Mouse (Mus musculus): ENCODE data around the gene Wiz. TPM values are rescaled to one million over a fixed set of nuclear protein-coding genes. Genes with fewer than 3 reads are reported as not detected.

Wiz gene
- 56.5 TPM for polyA plus RNA-seq (2021)

- ChIA-PET CTCF (interaction anchor here (0.6 kb wide), 1 partner anchor 48 kb away, joined by 3 read pairs; no protein-coding TSS in a partner anchor), POLR2A (interaction anchor here (0.6 to 1.0 kb wide), 2 partner anchors 19 to 39 kb away, joined by 3 read pairs; no protein-coding TSS in a partner anchor)
- ATAC-seq = peak; percentile 72
- in situ Hi-C loops (cut with MboI; ENCODE audit: low pct_unique_long_range_greater_than_20kb) = no loop called here
- peak; percentile 41 for DNase-seq (ENCODE audit: low read depth, low spot score)
- peaks cover 3% of the 10 kb centered on the region for H3K27me3 ChIP-seq
- TF ChIP-seq CTCF (IDR thresholded peaks at IDR 0.05) = no peak
These were observed at the start of gene Wiz for GRCm38 (mm10) chr17:32389101-32389659. Wiz (minus strand) TSS chr17:32389439.

- DNase-seq (ENCODE audit: low read depth, low spot score) (no peak), ATAC-seq (no peak)
- TF ChIP-seq CTCF (IDR thresholded peaks at IDR 0.05) = no peak
- ChIA-PET CTCF (no interaction called here), POLR2A (no interaction called here)
- in situ Hi-C loops (cut with MboI; ENCODE audit: low pct_unique_long_range_greater_than_20kb) = no loop called here
- peaks cover 22% of the 10 kb centered on the region for H3K27me3 ChIP-seq
These were observed 47.9 kb upstream of the Wiz start for GRCm38 (mm10) chr17:32437106-32437505.

GRCm38 (mm10) chr17:32435151-32435550 lies 45.9 kb upstream of the Wiz start:
- DNase-seq (ENCODE audit: low read depth, low spot score) (no peak), ATAC-seq (no peak)
- ChIA-PET CTCF (no interaction called here), POLR2A (interaction anchor here (0.5 kb wide), 1 partner anchor 1083 kb away, joined by 4 read pairs; no protein-coding TSS in a partner anchor)
- in situ Hi-C loops (cut with MboI; ENCODE audit: low pct_unique_long_range_greater_than_20kb) = no loop called here
- TF ChIP-seq CTCF (IDR thresholded peaks at IDR 0.05) = no peak
- H3K27me3 ChIP-seq = peaks cover 22% of the 10 kb centered on the region

- no peak for TF ChIP-seq CTCF (IDR thresholded peaks at IDR 0.05)
- DNase-seq (ENCODE audit: low read depth, low spot score) (no peak), ATAC-seq (no peak)
- CTCF ChIA-PET = no interaction called here
- POLR2A ChIA-PET = no interaction called here
- in situ Hi-C loops (cut with MboI; ENCODE audit: low pct_unique_long_range_greater_than_20kb) = loop anchor here (5.0 kb wide), 1 partner anchor 92 kb away; no protein-coding TSS in a partner anchor
- H3K27me3 ChIP-seq = peaks cover 17% of the 10 kb centered on the region
These were observed 45.1 kb upstream of the Wiz start for GRCm38 (mm10) chr17:32434324-32434723.

GRCm38 (mm10) chr17:32431972-32432371 lies 42.7 kb upstream of the Wiz start:
- ATAC-seq (no peak), DNase-seq (ENCODE audit: low read depth, low spot score) (no peak)
- POLR2A ChIA-PET = interaction anchor here (0.7 to 1.0 kb wide), 2 partner anchors 82 to 405 kb away, joined by 4 read pairs; no protein-coding TSS in a partner anchor
- TF ChIP-seq CTCF (IDR thresholded peaks at IDR 0.05) = peak; percentile 67
- peaks cover 4% of the 10 kb centered on the region for H3K27me3 ChIP-seq
- in situ Hi-C loops (cut with MboI; ENCODE audit: low pct_unique_long_range_greater_than_20kb) = loop anchor here (5.0 kb wide), 1 partner anchor 90 kb away; no protein-coding TSS in a partner anchor
- CTCF ChIA-PET = interaction anchor here (0.9 kb wide), 1 partner anchor 64 kb away, joined by 3 read pairs; no protein-coding TSS in a partner anchor

DNA sequence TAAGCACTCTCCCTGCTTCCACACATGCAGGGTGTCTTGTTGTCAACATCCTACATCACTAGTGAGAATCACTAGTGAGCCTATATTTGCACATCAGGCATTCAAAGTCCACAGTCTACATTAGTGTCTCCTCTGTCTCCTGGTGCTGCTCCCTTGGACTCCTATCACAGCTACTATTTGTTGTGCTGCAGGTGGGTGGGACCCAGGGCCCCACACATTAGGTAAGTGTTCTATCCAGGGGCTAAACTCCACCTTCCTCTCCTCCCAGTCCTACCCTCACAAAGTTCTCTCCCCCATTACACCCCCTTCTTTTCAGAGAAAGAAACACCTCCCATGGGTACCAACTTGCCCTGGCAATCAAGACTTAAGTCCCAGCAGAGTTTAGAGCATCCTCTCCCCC lies 37.4 kb upstream of the Wiz start:
- POLR2A ChIA-PET = no interaction called here
- TF ChIP-seq CTCF (IDR thresholded peaks at IDR 0.05) = no peak
- CTCF ChIA-PET = no interaction called here
- DNase-seq (ENCODE audit: low read depth, low spot score) = no peak
- in situ Hi-C loops (cut with MboI; ENCODE audit: low pct_unique_long_range_greater_than_20kb) = loop anchor here (5.0 kb wide), 1 partner anchor 176 kb away; no protein-coding TSS in a partner anchor
- ATAC-seq = no peak
- H3K27me3 ChIP-seq = peaks cover 11% of the 10 kb centered on the region

DNA sequence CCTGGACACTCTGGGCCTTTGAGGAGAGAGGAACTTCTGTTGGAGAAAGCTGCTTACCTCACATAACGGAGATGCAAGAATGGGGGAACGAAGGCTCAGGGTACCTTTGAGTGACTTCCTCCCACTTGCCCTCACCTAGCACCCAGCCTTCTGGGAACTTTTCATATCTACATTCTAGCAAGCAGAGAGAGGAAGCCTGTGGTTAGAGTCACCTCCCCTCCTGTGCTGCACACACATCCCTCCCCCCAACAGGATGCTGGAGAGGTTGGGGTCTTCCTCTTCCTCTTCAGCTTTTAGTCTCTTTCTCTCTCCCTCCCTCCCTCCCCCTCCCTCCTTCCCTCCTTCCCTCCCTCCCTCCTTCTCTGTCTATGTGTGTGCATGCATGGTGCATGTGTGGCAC lies 34.8 kb upstream of the Wiz start, which contains the start of gene Pglyrp2:
TSS of gene Pglyrp2 (minus strand) at position 134 of the 400 bp plus-strand sequence.
- DNase-seq (ENCODE audit: low read depth, low spot score) (no peak), ATAC-seq (no peak)
- in situ Hi-C loops (cut with MboI; ENCODE audit: low pct_unique_long_range_greater_than_20kb) = no loop called here
- POLR2A ChIA-PET = no interaction called here
- TF ChIP-seq CTCF (IDR thresholded peaks at IDR 0.05) = no peak
- H3K27me3 ChIP-seq = peaks cover 11% of the 10 kb centered on the region
- CTCF ChIA-PET = no interaction called here

- ChIA-PET CTCF (no interaction called here), POLR2A (no interaction called here)
- no peak for TF ChIP-seq CTCF (IDR thresholded peaks at IDR 0.05)
- DNase-seq (ENCODE audit: low read depth, low spot score) (no peak), ATAC-seq (no peak)
- peaks cover 20% of the 10 kb centered on the region for H3K27me3 ChIP-seq
- in situ Hi-C loops (cut with MboI; ENCODE audit: low pct_unique_long_range_greater_than_20kb) = no loop called here
These were observed 31.5 kb upstream of the Wiz start for GRCm38 (mm10) chr17:32420781-32421180.

DNA sequence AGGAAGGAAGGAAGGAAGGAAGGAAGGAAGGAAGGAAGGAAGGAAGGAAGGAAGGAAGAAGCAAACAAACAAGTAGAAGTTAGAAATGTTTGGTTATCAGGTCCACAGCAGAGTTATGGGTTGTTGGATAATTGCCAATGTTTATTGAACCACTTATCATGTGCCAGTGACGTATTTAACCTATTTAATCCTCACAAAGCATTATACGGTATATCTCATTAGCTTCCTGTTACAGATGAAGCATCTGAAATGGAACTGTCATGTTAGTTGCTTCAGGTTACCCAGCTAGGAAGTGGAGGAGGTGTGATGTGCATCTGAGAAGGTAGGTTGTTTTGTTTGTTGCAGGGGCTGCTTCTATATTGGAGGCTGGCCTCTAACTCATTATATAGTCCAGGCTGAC lies 30.8 kb upstream of the Wiz start:
- in situ Hi-C loops (cut with MboI; ENCODE audit: low pct_unique_long_range_greater_than_20kb) = no loop called here
- peaks cover 26% of the 10 kb centered on the region for H3K27me3 ChIP-seq
- CTCF ChIA-PET = no interaction called here
- DNase-seq (ENCODE audit: low read depth, low spot score) (no peak), ATAC-seq (no peak)
- POLR2A ChIA-PET = no interaction called here
- TF ChIP-seq CTCF (IDR thresholded peaks at IDR 0.05) = no peak

- no peak for ATAC-seq
- POLR2A ChIA-PET = no interaction called here
- in situ Hi-C loops (cut with MboI; ENCODE audit: low pct_unique_long_range_greater_than_20kb) = no loop called here
- CTCF ChIA-PET = no interaction called here
- TF ChIP-seq CTCF (IDR thresholded peaks at IDR 0.05) = no peak
- H3K27me3 ChIP-seq = peaks cover 30% of the 10 kb centered on the region
- no peak for DNase-seq (ENCODE audit: low read depth, low spot score)
These were observed 27.5 kb upstream of the Wiz start for GRCm38 (mm10) chr17:32416771-32417170.

DNA sequence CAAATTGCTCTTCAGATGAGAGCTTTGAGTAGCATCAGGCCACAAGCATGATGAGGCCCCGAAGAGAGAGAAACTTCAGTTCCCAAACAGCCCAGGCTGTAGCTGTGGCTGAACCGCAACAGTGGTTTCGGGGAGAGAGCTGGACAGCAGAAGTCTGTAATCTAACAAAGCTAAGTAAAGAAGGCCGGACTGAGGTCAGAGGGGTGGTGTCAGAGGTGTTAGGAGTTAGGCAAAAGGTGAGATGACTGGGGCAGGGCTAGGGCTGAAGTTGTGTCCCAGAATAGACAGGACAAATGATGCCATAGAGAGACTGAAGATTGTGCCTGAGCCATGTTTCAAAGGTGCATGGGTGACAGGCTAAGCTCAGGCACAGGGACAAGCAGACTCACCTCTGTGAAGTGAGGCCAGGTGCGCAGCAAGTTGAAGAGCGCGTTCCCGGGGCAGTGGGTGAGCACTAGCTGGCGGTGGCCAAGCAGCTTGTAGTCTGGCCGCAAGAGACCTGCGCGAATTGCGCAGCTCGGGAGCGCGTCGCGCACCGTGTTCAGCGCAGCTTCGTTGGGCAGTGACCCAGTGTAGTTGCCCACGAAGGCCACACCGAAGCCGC lies 26.3 kb upstream of the Wiz start:
- H3K27me3 ChIP-seq = peaks cover 30% of the 10 kb centered on the region
- DNase-seq (ENCODE audit: low read depth, low spot score) = no peak
- POLR2A ChIA-PET = interaction anchor here (0.6 kb wide), 1 partner anchor 1683 kb away, joined by 3 read pairs; no protein-coding TSS in a partner anchor
- ATAC-seq = no peak
- in situ Hi-C loops (cut with MboI; ENCODE audit: low pct_unique_long_range_greater_than_20kb) = no loop called here
- no peak for TF ChIP-seq CTCF (IDR thresholded peaks at IDR 0.05)
- CTCF ChIA-PET = no interaction called here

All from Patski (cell line).